Mouse (Mus musculus): ENCODE measurements around the gene Sept12. TPM values are rescaled to one million over a fixed set of nuclear protein-coding genes. Genes with fewer than 3 reads are reported as not detected.

Gene Sept12
- total RNA-seq, 2 experiments from 2014 or later, result not detected

- DNase-seq, result no peak
These were observed 23.1 kb downstream of the Sept12 start for GRCm38 (mm10) chr16:4974521-4974920.

GRCm38 (mm10) chr16:4971626-4972025 is 26.0 kb downstream of the Sept12 start:
- DNase-seq, result no peak

DNA sequence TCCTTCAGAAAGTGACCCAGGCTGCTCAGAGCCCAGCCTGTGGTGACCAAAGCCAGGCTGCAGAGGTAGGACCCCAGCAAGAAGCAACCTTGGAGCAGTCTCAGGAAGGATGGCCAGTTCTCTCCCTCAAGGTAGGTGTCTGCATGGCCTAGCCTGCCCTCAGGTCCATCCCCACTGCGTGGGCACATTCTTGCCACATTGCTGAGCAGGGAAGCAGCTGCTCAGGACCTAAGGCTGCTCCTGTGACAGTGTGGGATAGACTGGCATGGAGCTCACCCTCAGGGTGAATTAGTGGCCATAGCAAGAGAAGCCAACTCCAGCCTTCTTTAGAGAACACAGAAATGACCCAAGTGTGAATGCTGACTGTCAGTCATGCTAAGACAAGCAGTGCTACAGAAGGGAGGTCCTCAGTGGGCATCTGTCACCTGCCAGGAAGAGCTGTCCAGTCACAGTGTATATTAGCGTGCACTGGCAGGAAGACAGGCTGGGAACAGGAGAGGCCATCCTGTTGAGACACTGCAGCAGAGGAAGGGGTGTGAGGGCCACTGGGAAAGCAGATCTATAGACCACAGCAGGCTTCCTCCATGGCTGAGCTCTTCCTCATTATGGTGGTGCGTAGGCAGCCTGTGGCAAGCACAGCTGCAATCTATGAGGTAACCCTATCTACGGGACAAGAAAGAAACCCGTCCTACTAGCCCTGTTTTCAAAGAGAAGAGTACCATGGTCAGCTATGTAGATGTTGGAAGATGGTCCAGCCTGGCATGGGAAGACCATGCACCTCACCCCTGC is 28.4 kb downstream of the Sept12 start:
- no peak for DNase-seq

- no peak for DNase-seq
These were observed 29.2 kb downstream of the Sept12 start for GRCm38 (mm10) chr16:4968426-4968825.

GRCm38 (mm10) chr16:4965392-4966129 is 32.1 kb downstream of the Sept12 start:
- no peak for DNase-seq

GRCm38 (mm10) chr16:4964731-4965391 is 32.8 kb downstream of the Sept12 start:
- DNase-seq, result no peak

- peak; percentile 99 for DNase-seq
These were observed 33.6 kb downstream of the Sept12 start, which contains the start of gene Anks3 for GRCm38 (mm10) chr16:4963797-4964709. Anks3 (minus strand) TSS chr16:4964205.

GRCm38 (mm10) chr16:4963346-4963745 is 34.3 kb downstream of the Sept12 start:
- DNase-seq, result no peak

- DNase-seq, result no peak
These were observed 37.4 kb downstream of the Sept12 start for GRCm38 (mm10) chr16:4960260-4960659.

GRCm38 (mm10) chr16:4957446-4957845 is 40.2 kb downstream of the Sept12 start:
- no peak for DNase-seq

GRCm38 (mm10) chr16:4956609-4957008 is 41.0 kb downstream of the Sept12 start:
- DNase-seq, result no peak

DNA sequence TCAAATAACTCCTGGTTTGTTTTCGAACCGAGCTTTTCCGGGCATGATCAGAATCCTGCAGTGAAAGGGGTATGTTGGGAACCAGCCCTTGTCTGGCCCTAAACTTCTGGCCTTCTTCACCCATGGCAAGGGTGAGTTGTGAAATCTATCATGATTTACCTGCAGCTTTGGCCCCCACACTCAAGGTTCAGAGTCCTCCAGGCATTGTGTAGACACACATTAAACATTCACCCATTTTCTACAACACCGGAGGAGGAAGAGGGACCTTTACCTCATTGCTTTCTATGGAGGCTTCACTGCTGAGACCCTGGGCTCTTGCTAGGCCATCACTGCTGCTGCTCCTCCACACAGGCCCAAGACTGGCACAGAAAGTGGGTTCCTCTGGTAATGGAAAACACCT is 50.3 kb downstream of the Sept12 start:
- no peak for DNase-seq

- no peak for DNase-seq
These were observed 51.5 kb downstream of the Sept12 start for GRCm38 (mm10) chr16:4946155-4946554.

DNA sequence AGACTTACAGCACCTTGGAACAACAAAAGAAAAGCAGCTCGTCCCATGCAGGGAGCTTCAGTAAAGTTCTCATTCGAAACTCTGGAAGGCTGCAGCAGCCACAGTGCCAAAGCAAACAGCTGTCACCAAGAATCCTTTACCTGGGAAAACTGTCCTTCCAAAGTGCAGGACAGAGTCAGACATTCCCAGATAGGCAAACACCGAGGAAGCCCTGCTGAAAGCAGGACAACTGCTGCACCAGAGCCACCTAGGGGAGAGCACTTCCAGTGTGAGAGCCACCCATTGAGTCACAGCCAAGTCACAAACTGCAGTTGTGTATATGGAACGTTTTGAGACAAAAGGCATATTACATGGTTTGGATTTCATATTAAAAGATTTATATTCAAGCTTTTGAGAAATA is 52.2 kb downstream of the Sept12 start:
- DNase-seq, result no peak

DNA sequence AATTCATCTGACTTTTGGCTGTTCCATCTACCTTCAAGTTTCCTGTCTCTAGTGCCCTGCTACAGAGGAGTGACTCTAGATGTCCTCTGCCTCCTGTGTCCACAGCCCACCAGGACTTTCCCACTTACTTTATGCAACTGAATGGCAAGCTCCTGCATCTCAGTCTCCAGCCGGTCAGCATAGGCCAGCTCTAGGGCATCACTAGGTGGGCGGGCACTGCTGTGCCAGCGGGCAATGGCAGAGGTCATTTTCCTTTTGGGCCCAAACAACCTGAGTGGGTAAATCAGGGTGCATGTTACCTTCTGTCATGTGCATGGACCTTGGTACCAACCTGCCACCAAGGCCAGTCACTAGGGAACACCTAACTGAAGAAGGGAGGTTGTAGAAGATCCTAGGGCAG is 54.2 kb downstream of the Sept12 start:
- no peak for DNase-seq

- DNase-seq, result no peak
These were observed 54.8 kb downstream of the Sept12 start for GRCm38 (mm10) chr16:4942868-4943267.

GRCm38 (mm10) chr16:4941016-4941415 is 56.6 kb downstream of the Sept12 start:
- no peak for DNase-seq

GRCm38 (mm10) chr16:4940311-4940850 is 57.3 kb downstream of the Sept12 start:
- DNase-seq, result no peak

- no peak for DNase-seq
These were observed 58.2 kb downstream of the Sept12 start for GRCm38 (mm10) chr16:4939412-4939811.

DNA sequence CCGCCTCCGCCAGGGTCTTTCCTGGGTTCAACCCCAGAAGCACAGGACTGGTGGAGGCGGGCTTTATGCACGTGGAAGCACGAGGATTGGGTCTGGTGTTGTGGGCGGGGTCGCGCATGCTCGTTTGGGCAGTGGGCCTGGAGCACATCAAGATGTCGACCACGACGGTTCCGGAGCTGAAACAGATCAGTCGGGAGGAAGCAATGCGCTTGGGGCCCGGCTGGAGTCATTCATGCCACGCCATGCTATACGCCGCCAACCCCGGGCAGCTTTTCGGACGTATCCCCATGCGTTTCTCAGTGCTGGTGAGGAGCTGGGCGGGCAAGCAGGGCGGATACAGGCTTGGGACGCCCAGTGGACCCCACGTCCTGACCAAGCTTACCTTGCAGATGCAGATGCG is 58.7 kb downstream of the Sept12 start:
- DNase-seq, result peak; percentile 93

DNA sequence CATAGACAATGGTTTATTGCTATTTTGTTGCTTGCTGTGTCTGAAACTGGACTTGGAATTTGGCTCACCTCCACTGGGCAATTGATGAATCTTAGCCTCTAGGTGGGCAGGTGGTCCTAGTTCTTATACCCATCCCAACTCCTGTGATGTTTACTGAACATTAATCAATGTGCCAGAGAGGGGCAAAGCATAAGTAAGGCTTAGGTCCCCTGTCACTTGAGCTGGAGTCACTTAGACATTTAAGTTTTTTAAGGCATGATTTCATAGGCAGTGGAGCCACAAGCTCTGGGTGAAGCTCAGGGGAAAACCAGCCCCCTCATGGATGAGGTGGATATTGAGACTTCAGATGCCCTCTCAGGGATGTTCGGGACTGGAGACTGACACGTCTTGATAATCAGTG is 59.2 kb downstream of the Sept12 start, which contains the start of gene Nudt16l1:
Gene Nudt16l1, plus strand, starts transcription at position 301 of the 400 bp plus-strand sequence.
- DNase-seq, result no peak

All from gastrocnemius, postnatal 25 days (tissue).